Mouse (Mus musculus) T-cell, adult 2 months (primary cell): Measurements from ENCODE around the gene Bicdl1.
"Not testable (repeated sequence)": the region's sequence is repeated elsewhere in the genome, so short reads cannot be mapped to it uniquely, and the experiment has no call there.

Source experiments
- DNase-seq: peaks from one replicate; pipeline ENCODE4 v3.0.0; 2022; ENCODE audit warnings: low spot score

The Bicdl1 gene

DNA sequence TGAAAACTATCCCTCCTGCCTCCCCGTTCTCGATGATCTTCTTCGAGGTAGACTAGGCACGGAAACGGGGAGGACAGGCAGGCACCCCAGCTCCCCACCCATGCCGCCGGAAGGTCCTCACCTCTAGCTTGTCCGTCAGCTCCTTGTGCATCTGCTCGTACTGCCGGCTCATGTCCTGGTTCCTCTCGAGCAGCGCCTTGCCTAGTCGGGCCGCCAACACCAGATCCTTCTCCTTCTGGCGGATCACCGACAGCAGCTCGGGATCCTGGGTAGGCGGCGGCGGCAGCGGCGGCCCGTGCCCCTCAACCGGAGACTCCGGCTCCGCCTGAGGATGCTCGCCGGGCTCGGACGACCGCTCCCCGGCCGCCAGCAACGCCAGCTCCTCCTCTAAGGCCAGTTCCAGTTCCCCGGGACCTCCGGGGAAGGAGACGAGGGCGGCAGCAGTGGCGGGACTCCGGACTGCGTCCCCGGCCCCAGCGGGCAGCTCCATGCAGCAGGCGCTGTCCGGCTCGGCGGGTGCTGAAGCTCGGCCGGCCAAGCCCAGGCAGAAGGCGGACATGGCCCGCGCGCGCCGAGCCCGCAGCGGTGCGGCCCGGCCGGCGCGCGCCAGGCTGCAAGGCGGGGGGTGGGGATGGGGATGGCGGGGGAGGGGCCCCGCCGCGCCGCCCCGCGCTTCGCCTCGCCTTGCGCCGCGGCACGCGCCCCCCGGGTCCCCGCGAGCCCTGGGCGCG lies at the start of gene Bicdl1:
Gene Bicdl1, minus strand, starts transcription at position 621 of the 731 bp plus-strand sequence.
- peak; percentile 78 for DNase-seq

DNA sequence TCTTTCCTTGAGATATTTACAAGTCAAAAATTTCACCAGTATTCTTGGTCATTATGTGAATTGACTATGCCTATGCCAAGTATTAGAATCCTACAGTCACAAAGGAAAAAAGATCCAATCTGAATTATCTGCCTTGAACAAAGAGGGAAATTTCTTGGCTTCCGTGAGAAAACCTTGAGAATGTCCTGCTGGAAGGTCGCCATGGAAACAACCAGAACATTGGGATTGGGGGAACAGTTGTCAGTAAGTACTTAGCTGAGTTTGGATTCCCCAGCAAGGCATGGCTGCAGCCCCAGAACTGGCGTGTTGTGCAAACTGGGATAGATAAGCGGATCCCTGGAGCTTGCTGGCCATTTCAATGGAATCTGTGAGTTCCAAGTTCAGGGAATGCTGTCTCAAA lies 45.5 kb upstream of the Bicdl1 start:
- no peak for DNase-seq

DNA sequence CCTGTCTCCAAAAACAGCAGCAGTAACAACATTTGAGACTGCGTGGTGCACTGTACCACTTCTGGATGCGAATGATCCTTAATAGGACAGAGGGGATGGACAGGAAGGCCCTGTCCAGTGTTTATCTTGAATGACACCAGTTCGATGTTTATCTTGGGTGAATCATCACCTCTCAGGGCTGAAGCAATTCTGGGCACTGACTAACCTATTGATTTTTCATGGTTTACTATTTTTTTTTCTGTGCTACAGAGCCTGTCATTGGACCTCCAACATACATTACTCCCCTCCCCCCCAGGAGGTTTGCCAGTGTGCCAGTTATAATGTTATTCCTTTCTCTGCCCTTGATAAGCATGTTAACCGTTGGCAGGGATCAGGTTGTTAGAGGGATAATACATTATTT lies 43.9 kb upstream of the Bicdl1 start:
- no peak for DNase-seq

DNA sequence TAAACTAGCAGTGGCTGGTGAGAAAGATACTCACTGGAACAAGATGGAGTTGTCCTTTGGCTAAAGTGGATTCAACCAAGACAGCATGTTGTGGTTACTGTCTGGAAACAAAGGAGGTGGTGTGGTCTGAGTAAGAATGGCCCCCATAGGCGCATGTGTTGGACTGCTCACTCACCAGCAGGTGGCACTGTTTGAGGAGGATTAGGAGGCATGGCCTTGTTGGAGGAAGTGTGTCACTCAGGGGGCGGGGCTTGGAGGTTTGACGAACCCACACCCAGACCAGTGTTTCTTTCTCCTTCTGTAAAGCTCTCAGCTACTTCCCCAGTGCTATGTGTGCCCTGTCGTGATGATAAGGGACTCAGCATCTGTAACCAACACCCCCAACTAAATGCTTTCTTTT lies 38.6 kb upstream of the Bicdl1 start:
- DNase-seq = peak; percentile 6

DNA sequence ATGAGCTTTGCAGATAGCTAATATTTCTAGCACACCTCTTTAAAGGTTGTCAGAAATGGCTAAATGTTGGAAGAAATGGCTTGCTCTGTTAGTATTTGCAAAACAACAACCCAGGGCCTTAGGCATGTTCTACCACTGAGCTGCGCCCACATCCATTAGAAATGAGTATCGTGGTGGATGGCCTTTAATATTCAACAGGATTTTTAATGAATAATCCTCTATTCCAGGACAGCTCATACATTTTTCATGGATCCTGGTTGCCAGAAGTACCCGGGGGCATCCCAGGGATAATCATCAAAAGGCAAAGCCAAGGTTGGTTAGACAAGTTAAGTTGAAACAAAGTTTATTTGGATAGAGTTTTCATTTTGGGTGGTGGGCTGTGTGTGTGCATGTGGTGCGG lies 37.7 kb upstream of the Bicdl1 start:
- DNase-seq = no peak

DNA sequence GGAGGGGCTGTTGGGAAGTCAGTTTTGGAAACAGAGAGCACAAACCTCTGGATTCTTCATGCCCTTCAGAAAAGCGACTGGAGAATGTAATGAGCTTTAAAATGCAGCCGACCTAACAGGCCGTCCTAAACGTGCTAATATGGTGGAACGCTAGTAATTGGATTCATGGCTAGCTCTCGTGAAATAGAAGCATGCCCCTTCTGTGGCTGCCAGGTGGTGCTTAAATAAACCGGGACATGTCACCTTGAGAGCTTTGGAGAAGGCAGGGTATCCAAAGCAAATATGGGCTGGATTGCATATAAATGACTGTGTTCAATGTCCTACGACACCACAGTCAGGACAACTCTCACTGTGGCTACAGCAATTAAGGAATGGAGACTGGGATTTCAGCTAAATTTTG lies 35.4 kb upstream of the Bicdl1 start:
- no peak for DNase-seq

DNA sequence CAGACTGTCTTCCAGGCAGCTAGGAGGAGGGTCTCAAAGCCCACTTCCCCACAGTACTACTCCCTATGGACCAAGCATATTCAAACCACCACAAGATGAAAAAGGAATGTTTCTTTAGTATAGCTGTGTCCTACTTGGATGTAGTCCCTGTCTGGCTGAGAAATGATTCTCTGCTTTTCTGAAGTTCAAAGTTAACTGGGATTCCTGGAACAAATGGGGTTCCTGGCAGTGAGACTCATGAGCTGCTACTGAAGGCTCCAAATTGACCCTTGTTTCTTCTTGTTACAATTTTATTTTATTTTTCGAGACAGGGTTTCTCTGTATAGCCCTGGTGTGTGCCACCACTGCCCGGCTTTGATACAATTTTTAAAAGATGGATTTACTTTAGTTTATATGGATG lies 32.6 kb upstream of the Bicdl1 start:
- no peak for DNase-seq

DNA sequence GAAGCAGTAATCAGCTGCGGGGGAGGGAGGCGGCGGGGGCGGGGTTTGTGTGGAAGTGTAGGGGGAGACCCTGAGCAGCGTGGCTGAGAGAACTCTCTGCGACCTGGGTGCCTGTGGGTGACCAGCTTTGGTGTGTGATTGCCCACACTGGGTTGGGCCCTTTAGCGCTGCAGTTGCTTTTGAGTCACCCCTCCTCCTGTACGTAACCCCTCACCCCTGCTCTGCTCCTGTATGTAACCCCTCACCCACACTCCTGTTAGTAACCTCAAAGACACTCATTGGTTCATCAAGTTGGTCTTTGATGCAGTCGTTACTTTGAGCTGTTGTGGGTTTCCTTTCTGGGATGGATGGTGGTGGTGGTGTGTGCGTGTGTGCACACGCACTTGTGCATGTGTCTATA lies 29.5 kb upstream of the Bicdl1 start:
- peak; percentile 50 for DNase-seq

DNA sequence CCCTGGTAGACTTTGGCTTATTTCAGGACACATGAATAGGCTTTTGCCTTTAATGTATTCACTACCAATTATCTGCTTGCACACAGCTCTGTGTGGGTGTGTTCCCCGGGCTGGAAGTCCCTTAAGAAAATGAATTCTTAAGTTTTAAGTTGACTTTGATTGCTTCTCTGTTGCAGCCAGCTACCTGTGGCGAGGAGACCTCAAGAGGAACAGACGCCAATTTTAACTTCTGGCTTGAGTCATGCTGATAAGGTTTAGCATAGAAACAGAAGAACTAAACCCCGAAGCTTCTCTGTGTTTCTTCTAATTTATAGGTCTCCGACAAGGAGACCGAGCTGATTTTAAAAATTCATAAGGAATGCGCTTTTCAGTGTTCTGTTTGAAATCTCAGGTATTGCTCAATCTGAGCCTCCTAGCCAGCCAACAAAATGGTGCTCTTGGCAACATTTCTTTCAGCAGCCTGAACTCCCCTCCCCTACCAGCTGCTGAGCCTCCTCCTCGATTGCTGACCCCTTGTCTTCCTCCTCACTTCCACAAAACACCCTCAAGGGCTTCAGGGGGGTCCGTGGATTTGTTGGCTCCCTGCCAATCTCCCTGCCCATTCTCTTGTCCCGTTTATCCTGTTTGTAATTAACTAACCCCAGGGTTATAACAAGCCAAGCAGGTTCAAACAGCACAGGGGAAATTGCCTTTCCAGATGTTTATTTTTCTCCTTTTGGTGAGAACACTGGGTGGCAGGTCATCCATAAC lies 27.2 kb upstream of the Bicdl1 start:
- DNase-seq = no peak

DNA sequence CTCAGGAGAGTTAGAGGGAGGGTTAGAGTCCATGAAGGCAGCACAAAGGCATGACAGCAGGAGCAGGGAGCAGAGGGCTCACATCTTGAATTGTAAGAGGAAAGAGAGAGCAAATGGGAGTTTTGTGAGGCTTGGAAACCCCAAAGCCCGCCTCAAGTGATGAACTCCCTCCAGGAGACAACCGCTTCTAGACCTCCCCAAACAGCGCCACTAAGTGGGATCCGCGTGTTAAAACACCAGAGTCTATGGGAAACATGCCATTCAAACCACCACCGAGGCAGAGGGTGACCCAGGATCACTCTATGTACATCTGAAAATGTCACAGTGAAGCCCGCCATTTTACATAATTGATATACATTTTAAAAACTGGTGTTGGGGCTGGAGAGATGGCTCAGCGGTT lies 26.1 kb upstream of the Bicdl1 start:
- no peak for DNase-seq

DNA sequence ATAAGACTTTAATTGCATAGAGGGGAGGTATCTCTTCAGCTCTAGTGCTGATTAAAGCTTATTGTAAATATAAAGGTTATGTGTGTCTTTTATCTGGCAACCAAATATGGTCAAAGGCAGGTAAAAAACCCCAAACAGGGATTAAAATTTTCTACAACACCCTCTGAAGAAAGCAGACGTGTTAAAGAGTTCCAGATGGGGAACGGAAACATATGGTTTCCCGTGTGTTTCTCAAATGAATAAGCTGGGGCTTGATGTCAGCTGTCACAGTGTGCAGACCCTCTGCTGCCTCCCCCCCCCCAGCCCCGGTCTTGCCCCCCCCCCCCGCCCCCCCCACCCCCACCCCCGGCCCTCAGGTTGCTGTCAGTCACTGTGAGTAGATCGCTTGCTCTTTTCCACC lies 24.1 kb upstream of the Bicdl1 start:
- no peak for DNase-seq

DNA sequence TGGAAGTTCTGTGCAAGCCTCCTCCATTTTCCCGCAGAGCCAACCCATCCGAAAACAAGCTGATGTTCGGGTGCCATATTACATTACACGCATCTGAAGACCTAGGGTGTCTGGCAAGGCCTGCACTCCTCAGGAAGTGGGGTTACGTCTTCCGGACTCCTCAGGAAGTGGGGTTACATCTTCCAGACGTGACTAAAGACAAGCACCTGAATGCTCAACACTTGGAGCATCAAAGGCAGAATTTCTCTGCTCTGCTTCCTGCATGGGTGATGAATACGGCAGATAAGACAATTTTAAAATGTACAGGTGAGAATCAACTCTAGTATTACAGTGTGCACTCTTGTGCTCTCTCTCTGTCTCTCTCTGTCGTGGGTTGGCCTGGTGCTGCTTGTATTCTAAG lies 23.4 kb upstream of the Bicdl1 start:
- peak; percentile 84 for DNase-seq

DNA sequence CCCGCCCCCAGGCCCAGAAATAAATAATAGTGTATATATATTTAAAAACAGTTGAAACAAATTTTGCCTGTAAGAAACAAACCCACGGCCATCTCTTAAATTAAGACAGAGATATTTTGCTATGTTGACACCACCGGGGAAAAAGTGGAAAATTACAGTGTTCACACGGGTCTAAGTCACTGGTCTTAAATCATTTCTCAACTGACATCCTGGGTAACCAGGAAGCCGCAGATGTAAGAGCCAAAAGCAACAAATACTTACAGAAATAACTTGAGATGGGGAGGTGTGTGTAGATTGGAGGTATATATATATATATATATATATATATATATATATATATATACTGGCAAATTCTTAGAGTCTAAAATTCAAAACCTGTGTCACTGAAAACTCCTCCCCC lies 21.5 kb upstream of the Bicdl1 start:
- no peak for DNase-seq

DNA sequence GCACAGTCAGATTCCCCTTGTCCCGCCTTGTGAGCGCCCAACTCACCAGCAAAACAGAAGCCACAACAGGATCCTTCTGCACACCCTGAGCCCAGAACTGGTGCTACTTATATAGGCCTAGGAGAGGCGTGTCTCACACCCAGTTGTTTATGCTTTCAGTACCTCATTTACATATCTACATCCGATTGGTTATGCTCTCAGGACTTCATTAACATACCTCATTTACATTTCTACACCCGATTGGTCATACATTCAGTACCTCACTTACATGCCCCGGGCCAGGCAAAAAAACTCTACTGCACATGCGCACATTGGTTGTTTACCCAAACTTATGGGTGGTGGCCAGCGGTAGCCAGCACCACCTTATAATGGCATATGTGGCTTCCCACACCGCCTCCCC lies 20.5 kb upstream of the Bicdl1 start:
- not testable (repeated sequence) for DNase-seq

DNA sequence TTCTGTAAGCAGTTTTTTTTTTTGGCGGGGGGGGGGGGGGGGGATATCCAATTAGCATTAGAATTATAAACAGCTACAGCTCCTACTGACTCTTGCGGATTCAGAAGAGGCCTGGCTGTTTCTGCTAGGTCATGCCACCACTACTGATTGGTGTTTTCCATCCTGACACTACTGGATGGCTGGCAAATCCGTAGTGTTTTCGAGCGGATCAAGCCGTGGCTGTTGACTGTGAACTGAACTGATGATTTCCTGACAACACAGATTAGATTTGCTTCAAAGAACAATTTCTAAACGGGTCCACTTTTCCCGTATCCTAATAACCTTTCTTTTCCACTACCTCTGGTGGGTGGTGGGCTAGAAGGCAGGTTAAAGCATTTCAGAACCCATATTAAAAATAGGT lies 16.9 kb upstream of the Bicdl1 start:
- DNase-seq = no peak

DNA sequence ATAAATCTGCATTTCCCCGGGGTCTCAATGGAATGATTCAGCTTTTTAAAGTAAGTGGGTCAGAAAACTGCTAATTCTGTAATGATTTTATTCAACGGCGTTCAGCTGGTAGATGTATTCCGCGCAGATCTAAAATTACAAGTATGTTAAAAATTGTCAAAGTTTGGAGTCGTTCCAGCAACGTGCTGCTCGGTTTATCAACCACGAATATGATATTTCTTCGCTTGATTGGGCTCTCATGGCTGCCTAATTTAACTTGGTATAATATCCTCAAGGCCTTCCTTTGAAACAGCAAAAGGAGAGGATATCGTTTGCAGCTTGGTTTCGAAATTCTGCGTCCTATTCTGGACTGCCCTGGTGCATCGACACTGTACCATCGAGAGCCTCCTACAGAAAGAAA lies 13.9 kb upstream of the Bicdl1 start:
- no peak for DNase-seq

DNA sequence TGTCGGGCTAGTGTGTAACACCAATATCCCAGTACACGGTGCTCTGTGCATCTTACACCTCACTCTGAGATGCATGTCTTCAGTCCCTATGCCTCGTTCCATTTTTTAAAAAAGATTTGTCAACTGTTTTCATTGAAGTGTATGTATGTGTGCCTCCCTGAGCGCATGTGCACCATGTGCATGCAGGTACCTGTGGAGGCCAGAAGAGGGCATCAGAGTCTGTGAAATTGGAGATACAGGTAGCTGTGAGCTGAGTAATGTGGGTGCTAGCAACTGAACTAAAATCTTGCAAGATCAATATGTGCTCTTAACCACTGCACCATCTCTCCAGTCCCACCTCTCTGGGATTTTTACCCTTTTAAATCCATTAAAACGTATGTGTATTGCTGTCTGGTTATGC lies 6.6 kb upstream of the Bicdl1 start:
- DNase-seq = no peak

DNA sequence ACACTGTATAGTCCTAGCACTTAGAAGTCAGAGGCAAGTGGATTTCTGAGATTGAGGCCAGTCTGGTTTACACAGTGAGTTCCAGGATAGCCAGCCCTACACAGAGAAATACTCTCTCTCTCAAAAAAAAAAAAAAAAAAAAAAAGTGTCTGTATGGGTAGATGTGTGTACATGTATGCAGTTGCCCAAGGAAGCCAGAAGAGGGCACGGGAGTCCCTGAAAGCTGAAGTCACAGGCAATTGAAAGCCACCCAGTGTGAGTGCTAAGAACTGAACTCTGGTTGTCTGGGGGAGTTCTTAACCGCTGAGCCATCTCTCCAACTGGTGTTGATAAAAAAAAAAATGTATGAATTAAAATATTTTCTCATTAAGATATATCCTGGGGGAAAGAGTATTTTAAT lies 3.1 kb upstream of the Bicdl1 start:
- DNase-seq = peak; percentile 33

DNA sequence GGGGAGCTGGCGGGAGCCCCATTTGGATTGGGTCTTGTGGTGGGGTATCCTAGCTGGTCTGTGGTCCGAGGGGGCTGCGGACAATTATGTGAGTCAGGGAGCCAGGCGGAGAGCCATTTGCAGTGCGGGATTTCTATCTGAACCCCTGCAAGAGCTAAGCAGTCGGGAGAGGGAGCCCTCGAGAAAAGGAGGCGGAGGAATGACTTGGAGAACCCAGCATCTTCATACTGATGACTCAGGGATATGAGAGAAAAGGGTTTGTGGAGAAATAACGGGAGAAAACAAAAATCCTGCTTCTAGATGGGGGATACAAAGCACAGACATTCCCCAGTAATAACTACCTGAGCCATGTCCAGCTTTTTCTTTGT lies 1.4 kb upstream of the Bicdl1 start:
- DNase-seq = no peak

DNA sequence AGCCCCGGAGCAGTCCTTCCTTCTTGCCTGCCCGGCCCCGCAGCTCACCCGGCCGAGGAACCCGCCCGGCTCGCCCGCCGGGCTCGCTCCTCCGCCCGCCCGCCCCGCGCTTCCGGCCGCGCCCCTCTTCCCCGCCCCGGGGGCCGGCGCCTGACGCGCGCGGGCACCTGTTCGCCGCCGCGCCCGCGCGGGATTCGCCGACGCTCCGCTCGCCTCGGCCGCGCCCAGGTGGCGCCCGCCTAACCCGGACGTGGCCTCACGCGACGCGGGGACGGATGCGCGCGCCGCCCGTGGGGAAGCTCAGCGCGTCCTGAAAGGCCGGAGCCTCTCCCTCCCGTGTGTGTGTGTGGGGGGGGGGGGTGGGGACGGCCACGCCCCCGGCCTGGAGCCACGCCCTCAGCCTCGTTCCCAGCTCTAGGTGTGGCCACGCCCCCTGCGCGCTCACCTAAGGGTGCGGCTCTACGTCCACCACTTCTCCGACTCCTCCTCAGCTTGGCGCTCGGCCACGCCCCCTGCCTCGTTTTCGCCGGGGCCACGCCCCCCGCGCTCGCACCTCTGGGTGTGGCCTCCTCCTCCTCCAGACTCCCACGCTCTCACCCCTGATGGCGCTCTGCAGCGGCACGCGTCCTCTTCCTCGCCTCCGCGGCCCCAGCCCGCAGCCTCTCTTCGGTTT lies 891 bp upstream of the Bicdl1 start:
- DNase-seq = peak; percentile 99

DNA sequence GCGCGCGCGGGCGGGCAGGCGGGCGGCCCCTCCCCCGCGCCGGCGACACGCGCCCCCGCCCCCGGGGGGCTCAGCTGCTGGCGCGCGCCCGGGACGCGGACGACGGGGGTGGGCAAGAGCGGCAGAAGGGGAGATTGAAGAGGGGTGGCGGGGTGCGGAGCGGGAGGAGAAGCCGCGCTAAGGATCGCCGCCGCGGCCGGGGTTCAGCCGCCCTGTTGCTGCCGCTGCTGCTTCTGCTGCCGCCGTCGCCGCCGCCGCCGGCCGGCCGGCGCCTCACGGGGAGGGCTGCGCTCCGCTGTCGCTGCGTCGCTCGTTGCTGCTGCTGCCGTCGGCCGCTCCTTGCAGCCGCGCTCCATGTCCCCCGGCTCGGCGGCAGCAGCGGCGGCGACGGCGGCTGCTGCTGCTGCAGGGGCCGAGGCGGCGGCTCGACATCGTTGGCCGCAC lies 333 bp upstream of the Bicdl1 start:
- no peak for DNase-seq

DNA sequence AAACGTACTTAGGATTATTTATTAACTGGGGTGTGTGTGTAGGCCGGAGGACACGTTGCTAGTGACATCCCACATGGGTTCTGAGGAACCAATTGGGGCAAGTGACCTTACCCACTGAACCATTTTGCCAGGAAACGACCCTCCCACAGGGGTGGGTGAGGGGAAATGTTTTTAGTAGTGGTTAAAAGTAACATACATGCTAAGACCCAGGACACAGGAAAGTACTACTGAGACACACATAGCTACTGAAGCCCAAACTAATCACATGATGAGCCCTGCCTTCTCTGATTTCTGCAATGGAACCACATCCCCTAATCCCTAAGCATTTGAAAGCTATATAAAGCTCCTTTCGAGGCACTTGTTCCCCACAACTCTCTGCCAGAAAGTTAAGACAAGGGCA lies 1.1 kb downstream of the Bicdl1 start:
- DNase-seq = no peak

DNA sequence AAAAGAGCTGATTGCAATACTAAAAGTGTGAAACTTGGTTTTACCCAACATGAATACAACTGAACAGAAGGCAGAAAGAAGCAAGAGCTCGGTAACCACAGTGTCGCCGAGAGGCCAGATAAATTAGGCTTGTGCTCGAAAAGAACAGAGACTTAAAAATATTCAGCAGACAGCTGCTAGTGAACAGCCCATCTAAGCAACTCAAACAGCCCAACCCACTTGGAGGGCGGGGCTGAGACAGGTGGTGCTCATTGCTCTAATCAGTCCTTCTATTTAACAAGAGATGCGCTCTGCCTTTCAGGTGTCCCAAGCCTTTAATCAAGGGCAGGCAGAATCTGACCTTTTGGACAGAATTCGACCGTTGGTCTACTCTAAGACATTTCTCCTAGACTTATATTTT lies 4.8 kb downstream of the Bicdl1 start:
- no peak for DNase-seq
